Mouse (Mus musculus): ENCODE data around the gene Stk38l.

Gene Stk38l

DNA sequence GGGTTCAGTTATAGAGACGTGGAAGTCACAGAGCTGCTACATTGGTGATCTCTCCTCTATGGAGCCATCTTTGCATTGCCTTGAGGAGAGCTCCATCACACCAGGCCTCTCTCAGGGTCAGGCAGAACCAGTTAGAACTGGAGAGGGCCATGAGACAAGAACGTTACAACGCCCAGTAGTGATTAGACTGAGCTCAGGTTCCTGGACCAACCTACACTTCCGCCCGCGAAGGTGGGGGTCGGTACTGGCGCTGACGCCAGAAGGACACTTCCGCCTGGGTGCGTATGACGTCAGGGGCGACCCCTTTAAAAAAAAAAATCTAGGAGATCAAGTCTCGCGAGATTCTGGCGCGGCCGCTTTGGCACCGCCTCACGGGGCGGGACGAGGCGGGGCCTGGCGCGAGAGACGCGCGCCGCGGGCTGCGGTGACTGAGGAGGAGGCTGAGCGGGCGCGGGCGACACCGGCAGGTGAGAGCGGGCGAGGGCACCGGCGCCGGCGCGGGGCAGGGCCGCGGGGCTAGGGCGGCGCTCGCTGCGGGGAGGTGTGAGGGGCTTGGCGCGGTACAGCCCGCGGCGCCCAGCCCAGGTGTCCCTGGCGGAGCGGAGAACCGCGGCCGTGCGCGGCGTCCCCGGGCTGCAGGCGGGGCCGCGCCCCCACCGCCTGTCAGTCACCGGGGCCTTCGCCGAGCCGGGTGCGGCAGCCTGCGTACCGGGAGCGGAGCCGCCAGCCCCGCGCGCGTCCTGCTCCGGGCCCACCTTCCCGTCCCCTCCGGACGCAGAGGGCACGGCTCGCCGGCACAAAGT lies at the start of gene Stk38l:
TSS of gene Stk38l (plus strand) at position 415 of the 803 bp plus-strand sequence.
- DNase-seq (ENCODE audit: low spot score in 2 of 2) = peak; percentile 87 to 95

DNA sequence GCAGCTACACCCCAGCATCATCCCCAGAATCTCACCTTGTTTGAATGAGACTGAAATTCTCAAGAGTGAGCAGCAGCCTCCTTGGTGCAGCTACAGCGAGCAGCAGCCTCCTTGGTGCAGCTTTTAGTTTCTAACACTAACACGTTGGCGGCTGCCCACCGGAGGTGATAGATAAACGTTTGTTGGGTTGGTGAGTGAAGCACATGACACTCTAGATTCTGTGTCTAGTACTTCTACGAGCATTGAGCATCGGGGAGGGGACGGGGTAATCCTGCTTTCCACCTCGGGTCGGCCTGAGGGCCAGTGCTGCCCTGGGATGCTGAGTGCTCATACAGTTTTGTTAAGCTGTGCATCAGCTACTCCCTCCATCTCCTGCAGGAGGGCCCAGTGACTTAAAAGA lies 47.9 kb upstream of the Stk38l start:
- DNase-seq (ENCODE audit: low spot score in 2 of 2) = no peak

DNA sequence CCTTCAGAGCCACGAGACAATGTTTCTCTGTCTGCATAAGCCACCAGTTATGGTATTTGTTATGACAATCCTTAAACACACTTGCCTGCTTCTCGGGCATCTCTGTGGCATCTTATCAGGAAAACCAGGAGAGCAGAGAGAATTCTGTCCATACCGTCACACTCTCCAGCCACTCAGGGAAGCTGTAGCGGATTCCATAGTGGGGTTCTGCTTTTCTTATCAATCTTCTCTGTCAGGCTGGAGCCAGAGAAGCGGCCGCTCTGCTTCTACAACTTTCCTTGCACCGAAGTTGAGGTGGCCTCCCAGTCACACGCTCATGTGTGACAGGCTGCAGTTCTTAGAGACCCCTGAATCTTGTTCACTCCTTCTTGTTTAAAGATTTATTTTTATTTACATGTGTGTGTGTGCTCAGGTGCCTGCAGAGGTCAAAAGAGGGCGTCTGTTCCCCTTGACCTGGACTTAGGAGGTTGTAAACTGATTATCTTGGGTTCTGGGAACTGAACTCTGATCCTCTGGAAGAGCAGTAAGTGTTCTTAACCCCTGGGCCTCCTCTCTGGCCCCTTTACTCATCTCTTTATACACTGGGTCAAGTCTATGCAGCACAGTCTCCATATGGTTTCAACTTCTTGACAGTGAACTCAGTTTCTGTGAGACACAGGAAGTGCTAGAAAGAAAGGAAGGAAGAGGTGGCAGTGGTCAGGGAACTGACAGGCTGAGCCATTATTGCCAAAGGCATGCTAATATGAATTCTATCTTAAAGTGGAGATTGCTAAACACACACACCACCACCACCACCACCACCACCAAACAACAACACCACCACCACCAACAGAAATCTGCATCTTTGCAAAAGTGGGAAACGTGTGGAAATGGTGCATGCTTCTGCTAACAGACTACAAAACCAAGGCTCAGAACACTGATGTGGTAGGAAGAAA lies 46.4 kb upstream of the Stk38l start:
- DNase-seq (ENCODE audit: low spot score in 2 of 2) = no peak

DNA sequence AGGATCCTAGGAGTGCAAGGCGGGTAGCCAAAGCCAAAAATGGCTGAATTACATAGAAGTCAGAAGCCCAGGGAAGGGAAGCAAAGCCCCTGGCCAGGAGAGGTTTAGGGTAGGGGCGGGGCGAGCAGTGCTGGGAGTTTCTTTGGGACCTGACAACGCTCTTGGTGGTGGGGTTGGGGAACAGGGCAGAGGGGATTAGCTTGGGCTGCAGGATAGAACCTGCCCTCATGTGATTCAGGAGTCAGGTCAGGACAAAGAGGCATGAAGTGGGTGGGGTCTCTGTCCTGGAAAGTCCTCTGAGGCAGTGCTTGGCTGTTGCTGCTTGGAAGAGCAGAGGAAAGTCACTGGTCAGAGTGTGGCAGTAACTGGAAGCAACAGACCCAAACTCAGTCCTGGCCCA lies 40.9 kb upstream of the Stk38l start:
- no peak for DNase-seq (ENCODE audit: low spot score in 2 of 2)

DNA sequence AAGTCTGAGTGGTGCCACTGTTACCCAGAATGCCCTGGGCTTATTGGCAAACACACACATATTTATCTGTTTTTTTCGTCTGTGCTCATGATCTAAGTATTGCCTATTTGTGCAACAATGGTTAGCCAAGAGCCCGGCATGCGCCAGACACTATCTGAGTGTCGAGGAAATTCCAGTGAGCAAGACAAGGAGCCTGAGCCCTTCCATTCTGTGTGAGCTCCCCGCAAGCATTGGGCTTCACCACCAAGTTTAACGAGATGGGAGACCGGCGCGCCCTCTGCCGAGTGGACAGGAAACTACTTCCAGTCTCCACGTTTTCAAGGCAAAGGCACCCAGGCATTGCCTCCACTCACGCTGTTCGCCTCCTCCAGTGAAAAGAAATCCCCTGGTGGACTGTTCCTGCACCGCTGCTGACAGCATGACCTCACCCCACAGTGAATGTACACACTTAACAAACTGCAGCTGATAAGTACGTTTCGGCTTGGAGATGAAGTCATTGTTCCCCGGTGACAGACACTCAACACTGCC lies 39.0 kb upstream of the Stk38l start:
- DNase-seq (ENCODE audit: low spot score in 2 of 2) = no peak

DNA sequence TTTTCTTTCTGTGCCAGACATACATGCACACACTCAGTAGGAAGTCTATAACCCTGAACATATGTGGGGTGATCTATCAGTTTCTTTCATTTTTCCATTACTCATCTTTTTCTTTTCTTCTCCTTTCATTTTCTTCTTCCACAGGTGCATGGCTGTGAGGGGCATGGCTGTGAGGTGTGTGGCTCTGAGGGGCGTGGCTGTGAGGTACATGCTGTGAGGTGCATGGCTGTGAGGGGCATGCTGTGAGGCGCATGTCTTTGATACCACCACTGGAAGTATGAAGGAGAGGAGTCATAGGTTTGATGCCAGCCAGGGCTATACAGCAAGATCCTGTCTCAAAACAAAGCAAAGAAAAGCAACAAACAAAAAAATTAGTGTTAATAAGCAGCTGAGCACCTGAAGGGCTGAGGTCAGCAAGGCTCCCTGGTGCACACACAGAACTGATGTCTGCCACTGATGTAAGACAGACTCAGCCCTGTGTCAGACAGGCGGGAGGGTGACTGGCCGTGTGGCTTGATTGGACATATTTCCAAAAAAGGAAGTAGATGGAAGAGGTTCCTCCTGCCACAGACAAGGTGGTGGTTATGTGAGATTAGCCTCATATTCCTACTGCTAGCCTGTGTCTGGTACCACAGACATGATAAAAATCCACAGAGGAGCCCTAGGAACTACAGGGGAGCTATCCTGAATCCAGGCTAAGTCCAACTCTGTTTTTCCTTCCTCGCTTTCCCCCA lies 38.2 kb upstream of the Stk38l start:
- no peak for DNase-seq (ENCODE audit: low spot score in 2 of 2)

DNA sequence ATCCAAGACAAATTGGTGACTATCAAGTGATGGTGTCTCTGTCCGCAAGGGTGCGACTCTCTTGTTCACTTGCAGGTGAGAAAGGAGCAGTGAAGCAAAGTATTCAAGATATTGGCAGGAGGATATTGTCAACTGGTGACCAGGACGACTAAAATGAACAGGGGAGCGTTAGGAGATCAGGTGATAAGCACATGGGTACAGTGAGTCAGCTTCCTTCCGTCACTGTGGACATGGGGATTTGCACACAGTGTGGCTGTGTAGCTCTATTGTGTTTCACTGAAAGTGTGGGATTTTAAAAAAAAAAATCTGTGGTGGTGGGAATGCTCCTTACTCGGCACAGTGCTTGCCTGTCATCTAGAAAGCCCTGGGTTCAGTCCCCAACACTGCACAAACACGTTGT lies 36.8 kb upstream of the Stk38l start:
- DNase-seq (ENCODE audit: low spot score in 2 of 2) = no peak

DNA sequence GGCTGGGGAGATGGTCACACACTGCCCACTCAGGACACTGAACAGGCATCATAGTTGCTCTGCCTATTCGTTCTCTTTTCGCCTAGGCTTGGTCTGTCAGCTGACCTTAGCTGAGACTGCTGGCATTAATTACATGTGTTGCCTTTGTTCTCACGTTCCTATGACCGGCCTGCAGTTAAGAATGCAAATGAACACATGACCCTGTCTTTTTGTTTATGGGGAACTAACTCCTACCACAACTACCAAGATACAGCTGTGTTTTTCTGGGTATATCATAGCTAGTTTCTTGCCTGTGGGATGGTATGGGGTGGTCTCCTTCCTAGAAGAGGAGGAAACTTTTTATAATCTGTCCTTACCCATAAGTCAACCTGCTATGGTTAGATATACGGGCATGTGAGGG lies 35.9 kb upstream of the Stk38l start:
- no peak for DNase-seq (ENCODE audit: low spot score in 2 of 2)

DNA sequence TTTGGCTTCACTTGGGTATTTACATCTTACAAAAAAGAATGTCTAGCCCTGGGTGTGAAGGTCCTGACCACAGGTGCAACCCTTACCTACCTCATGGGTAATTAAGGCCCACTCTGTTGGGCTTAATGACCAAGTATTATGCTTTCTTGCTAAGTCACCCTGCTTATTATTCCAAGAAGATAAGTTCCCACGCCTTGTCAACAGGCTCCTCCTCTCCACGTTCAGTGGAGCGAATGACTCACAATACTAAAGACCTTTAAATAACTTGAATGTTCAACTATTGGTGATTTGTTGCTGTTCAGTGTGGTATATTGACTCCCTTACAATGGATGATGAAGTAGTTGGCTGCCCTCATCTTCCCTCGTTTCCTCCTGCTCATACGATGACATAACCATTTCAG lies 27.0 kb upstream of the Stk38l start:
- no peak for DNase-seq (ENCODE audit: low spot score in 2 of 2)

DNA sequence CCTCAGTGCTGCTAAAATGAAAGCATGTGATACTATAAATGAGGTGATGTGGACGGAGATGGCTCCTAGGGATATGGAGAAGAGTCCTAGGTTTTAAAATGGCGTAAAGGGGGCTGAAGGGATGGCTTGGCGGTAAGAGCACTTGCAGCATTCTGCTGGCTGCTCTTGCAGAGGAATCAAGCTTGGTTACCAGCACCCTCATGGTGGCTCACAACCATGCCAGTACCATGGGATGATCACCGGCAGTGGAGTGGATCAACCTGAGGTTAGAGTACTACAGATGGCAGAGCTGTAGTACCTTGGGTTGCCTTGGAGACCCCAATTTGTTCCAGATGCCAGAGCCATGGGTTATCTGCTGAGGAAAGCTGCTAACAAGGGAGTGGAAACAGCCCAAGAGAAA lies 26.4 kb upstream of the Stk38l start:
- no peak for DNase-seq (ENCODE audit: low spot score in 2 of 2)

DNA sequence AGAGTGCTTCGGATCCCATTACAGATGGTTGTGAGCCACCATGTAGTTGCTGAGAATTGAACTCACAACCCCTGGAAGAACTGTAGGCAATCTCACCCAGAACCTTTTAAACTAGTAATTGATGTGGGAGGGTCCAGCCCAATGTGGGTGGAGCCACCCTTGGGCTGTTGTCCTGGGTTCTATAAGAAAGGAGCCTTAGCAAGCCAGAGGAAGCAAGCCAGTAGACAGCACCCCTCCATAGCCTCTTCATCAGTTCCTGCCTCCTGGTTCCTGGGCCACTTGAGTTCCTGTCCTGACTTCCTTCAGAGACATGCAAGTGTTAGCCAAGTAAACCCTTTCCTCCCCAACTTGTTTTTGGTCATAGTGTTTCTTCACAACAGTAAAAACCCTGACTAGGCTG lies 24.3 kb upstream of the Stk38l start:
- no peak for DNase-seq (ENCODE audit: low spot score in 2 of 2)

DNA sequence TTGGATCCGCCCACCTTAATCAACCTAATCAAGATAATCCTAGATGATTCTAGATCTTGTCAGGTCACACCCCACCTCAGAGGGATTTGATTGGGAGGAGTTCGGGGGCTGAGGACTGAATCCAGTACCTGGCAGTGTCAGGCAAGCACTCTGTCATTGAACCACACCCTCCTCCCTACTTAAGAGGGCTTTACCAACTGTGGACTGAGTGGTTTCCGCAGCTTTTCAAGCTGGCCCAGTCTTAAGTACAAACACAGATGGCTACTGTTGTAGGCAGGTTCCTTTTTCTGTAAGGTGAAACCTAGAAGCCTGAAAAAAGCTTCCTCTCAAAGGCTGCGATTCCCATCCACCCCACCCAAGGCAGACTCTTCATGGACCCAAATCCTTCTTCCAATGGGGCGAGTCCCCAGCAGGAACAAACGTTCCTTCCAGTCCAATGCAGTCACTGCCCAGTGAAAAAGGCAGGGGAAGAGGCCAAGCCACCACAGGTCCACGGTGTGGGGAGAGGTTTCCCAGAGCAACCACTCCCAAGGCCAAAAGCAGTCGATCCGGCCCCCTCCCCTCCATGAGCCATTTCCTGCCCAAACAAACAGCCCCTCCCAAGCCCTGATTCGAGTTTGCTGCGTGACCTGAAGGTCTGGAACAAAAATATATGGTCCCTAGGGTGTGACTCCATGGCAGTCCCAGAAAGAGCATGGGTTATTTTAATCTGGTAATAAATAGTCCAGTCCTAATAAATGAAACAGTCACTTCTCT lies 22.5 kb upstream of the Stk38l start:
- DNase-seq (ENCODE audit: low spot score in 2 of 2) = no peak

DNA sequence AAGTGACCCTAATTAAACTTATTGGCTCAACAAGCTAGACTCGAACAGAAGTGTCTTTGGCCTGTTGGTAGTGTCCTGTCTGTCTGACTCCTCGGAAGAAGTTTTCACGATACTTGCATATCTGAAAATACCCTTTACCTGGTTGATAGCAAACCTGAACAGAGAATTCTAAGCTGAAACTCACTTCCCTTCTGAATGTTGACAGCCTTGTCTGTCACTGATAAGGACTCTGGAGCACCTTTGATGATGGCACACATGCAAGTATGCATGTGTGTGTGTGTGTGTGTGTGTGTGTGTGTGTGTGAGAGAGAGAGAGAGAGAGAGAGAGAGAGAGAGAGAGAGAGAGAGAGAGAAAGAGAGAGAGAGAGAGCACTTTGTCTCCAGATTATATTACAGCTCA lies 21.4 kb upstream of the Stk38l start:
- no peak for DNase-seq (ENCODE audit: low spot score in 2 of 2)

DNA sequence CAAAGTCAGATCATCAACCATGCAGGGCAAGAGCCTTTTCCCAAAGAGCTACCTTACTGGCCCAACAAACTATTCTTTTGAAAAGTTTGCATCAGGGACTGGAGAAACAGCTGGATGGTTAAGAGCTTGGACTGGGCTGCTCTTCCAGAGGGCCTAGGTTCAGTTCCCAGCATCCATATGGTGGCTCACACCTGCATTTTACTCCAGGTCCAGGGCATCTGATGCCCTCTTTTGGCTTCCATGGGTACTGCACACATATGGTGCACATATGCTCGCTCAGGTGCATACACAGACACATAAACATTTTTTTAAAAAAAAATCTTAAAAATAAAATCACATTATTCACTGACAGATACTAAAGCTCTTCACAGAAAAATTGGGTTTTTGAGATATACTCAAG lies 19.2 kb upstream of the Stk38l start:
- no peak for DNase-seq (ENCODE audit: low spot score in 2 of 2)

DNA sequence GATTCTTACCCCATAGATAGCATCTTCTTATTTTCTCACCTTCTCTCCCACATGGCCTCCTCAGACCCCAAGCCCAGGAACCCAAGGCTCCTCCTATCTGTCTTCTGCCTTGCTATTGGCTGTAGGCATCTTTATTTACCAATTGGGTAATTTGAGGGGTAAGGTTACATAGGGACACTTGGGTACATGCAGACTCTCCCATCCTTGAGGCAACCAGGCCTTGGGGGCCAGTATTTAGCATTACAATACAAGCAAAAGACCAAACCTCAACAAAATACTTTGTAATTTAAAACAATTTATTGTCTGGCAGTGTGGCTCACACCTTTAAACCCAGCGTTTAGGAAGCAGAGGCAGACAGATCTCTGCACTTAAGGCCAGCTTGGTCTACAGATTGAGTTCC lies 5.2 kb upstream of the Stk38l start:
- DNase-seq (ENCODE audit: low spot score in 2 of 2) = no peak

DNA sequence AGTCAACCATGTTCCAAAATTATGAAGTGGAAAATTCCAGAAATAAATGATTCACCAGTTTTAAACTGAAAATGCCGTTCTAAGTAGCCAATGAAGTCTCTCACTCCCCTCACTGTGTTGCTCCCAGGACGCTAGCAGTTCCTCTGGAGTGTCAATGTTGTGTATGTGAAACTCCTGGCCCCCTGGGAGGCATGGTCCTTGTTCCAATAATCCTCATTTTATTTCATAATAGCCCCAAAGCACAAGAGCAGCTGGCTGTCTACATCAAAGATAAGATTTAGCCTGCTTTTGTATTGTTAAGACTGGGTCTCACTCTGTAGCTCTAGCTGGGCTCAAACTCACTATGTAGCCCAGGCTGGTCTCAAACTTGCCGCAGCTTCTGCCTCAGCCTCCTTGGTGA lies 990 bp upstream of the Stk38l start:
- no peak for DNase-seq (ENCODE audit: low spot score in 2 of 2)

DNA sequence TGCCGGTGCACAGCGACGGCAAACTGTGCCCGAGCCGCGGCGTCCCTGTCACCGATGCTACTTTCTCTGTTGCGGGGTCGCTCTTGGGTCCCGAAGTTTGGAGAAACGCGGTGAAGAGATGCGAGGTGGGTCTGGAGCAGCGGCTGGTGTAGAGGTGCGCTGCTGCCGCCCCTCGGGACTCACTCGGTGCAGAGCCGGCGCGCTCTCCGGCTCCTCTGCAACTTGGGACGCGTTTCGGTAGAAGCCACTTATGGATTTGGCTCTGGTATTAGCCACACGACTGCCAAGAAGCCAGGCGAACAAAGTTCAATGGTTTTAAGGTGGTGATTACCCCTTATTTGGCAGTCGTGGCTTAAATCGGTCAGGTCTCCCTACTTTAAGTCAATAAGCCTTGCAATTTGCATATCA lies 593 bp downstream of the Stk38l start:
- no peak for DNase-seq (ENCODE audit: low spot score in 2 of 2)

DNA sequence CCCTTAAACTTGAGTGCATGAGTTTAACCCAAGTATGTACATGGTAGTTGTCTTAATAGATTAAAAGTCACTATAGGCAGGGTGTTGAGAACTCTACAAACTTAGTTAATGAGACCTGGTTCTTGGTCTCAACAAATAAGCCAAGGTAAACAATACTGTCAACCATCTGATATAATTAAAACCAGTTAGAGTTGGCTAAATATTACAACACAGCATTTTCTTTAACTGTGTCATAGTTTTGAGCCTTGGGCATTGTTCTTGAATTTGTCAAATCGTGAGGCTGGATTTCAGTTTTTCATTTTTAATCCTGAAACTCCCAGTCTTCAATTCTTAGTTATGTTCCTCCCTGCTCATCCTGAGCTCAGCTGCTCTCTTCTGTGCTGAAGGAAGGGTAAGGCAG lies 6.2 kb downstream of the Stk38l start:
- no peak for DNase-seq (ENCODE audit: low spot score in 2 of 2)

DNA sequence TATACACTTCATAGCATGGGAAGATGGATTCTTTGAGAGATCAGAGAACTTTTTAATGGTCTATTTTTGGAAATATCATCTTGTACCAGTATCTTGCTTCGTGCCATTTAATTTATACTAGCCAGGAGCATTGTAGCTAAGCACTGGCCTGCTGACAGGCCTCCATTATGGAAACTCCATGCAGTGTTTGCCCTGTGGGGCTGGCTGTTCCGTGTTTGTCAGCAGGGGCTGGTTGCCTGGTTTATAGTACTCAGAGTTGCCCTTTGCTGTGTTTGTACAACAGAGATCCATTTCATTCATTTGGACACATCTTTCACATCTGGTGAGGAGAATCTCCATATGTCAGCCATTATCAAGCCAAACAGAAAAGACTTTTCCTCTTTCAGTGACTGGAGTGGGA lies 6.9 kb downstream of the Stk38l start:
- no peak for DNase-seq (ENCODE audit: low spot score in 2 of 2)

DNA sequence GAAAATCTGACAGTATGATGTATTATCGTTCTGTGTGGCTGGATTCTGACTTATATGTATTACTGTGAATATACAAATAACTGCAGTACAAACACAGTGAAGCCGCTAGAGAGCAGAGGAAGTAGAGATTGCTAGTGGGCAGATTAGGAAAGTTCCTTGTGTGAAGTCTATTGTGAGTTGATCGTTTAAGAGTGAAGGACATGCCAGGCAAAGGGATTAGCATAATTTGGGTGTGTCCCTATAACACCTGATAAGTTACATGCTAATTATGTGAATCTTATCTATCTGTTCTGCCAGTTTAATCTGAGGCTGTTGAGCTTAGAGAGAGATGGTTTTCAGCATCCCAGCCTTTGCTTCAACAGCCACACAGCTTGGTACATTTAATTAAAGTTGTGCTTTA lies 7.4 kb downstream of the Stk38l start:
- DNase-seq (ENCODE audit: low spot score in 2 of 2) = no peak

DNA sequence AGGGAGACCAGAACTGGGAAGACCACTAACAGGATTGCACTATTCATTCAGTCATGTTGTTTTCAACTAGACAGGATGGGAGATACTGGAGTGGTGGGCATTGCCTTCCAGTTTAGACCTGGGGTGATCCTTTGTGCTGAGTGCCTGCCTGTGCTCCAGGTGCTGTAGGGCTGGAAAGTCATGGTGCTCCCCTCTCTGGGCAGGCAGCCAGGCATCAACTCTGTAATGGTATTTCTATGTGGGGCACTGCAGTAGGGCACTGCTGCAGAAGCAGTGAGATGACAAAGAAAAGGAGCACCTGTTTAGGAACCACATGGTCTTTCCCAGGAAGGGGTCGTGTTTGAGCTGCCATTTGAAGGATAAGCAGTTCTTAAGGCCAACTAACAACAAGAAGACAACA lies 7.9 kb downstream of the Stk38l start:
- DNase-seq (ENCODE audit: low spot score in 2 of 2) = no peak
